9 mouse cellular contexts compared by ENCODE assay signal in genomic region chr4:135823298-135823697, GRCm38 (mm10). TPM values are rescaled to one million over a fixed set of nuclear protein-coding genes. Genes with fewer than 3 reads are reported as not detected.
DNase-seq lines count a peak whose midpoint lies in the region; ATAC-seq and TF ChIP-seq lines count a peak whose summit lies in the region.
"Had no signal": no experiment of that assay in that cellular context is flagged by ENCODE, and none has a peak within 500 bp of the region (broad histone marks: within the 10 kb centered on the region; RNA-seq: fewer than 3 reads in every experiment).

No protein-coding gene starts in this region.

- ATAC-seq in liver, embryonic 14.5 days (ENCODE audit: insufficient read depth) = no peak

- intact Hi-C loops in heart, postnatal 14 days (cut with DNase I) = loop anchor here (2.0 kb wide), 1 partner anchor 54 kb away; no protein-coding TSS in a partner anchor

- no peaks in the 10 kb centered on the region for H3K36me3 ChIP-seq in thymus, adult 2 months (ENCODE audit: control insufficient read depth, insufficient read depth, low read length)
- no peaks in the 10 kb centered on the region for H3K36me3 ChIP-seq in liver, embryonic 14.5 days (replicated peaks; ENCODE audit: control insufficient read depth, insufficient read depth, low read depth)

- no peak for TF ChIP-seq POLR2A in thymus, adult 2 months (IDR thresholded peaks at IDR 0.05; ENCODE audit: control insufficient read depth, extremely low read depth, insufficient read depth, low read length, poor library complexity)

- H3K4me1 ChIP-seq in thymus, adult 2 months (replicated peaks; ENCODE audit: control insufficient read depth, insufficient read depth, low read length) = no peaks in the 10 kb centered on the region
- no peaks in the 10 kb centered on the region for H3K4me1 ChIP-seq in liver, embryonic 14.5 days (replicated peaks; ENCODE audit: control insufficient read depth in 2 of 2, insufficient read depth in 2 of 2, low read length in 1 of 2)

- no peaks in the 10 kb centered on the region for H3K27me3 ChIP-seq in thymus, adult 2 months (ENCODE audit: control insufficient read depth, insufficient read depth, low read length)
- H3K27me3 ChIP-seq in liver, embryonic 14.5 days (ENCODE audit: control insufficient read depth, insufficient read depth, low read length) = no peaks in the 10 kb centered on the region

- H3K9me3 ChIP-seq in liver, embryonic 14.5 days (ENCODE audit: control insufficient read depth, low read length) = no peaks in the 10 kb centered on the region

- H3K27ac ChIP-seq in thymus, adult 2 months (ENCODE audit: control insufficient read depth, insufficient read depth, low read length) = no peak overlapping the region
- H3K27ac ChIP-seq in liver, embryonic 14.5 days = no peak overlapping the region

- TF ChIP-seq CTCF in thymus, adult 2 months (IDR thresholded peaks at IDR 0.05; ENCODE audit: borderline replicate concordance, control insufficient read depth, extremely low read depth, insufficient read depth, low read length, poor library complexity) = no peak
- TF ChIP-seq CTCF in liver, embryonic 14.5 days (IDR thresholded peaks at IDR 0.05; ENCODE audit: low read depth) = peak; percentile 75

- peak; percentile 14 to 57 for DNase-seq in heart, postnatal 14 days
- DNase-seq in heart, adult 9 months (ENCODE audit: low spot score in 2 of 2) = no peak
- peak; percentile 35 for DNase-seq in thymus, adult 2 months
- no peak for DNase-seq in thymus, adult 18-20 months
- peak in 2 of 3 experiments; percentile 26 to 44 for DNase-seq in liver, embryonic 14.5 days (ENCODE audit: low read depth in 3 of 3, low spot score in 3 of 3)
- no peak for DNase-seq in ovary, adult 18-20 months (ENCODE audit: low spot score)
- DNase-seq in frontal cortex, postnatal 36 days (ENCODE audit: low spot score in 2 of 2) = no peak
- no peak for DNase-seq in cerebellum, postnatal 36 days

- H3K4me2 ChIP-seq in liver, embryonic 14.5 days (ENCODE audit: low read depth) = no peak overlapping the region

- no peak for TF ChIP-seq EP300 in liver, embryonic 14.5 days (IDR thresholded peaks at IDR 0.05; ENCODE audit: low read depth)

- H3K4me3 ChIP-seq in thymus, adult 2 months (ENCODE audit: control insufficient read depth, insufficient read depth, low read length) = no peak overlapping the region
- H3K4me3 ChIP-seq in liver, embryonic 14.5 days (ENCODE audit: insufficient read depth in 1 of 2, low read depth in 2 of 2, low read length in 2 of 2) = no peak overlapping the region
- H3K4me3 ChIP-seq: myocyte had no signal

- 91% methylated on average over 2 of the region's 2 CpGs for WGBS in thymus, adult 2 months
- 43% methylated on average over 2 of the region's 2 CpGs for WGBS in liver, embryonic 14.5 days (ENCODE audit: insufficient replicate concordance)

- H3K9ac ChIP-seq in liver, embryonic 14.5 days (replicated peaks) = no peak overlapping the region

RNA-seq across cellular contexts. Expression of gene Srsf10, which starts 32.2 kb away (rescaled TPM):
- 10 to 100 TPM; 48.1 to 59.7 TPM for total RNA-seq in heart, postnatal 14 days (2021)
- polyA plus RNA-seq in thymus, adult 2 months (2012; rRNA removed) = 194 and 220 TPM in 2 replicates
- 33.2 and 49.6 TPM in 2 replicates for polyA plus RNA-seq in liver, embryonic 14.5 days (2012; rRNA removed)
- 108 and 110 TPM in 2 replicates for polyA plus RNA-seq in liver, embryonic 14.5 days (2014; fragmentation: Nextera tagmentation; extraction: Ambion mirVana)

RNA-seq across cellular contexts. Expression of gene Pnrc2, which starts 50.4 kb away (rescaled TPM):
- 10 to 100 TPM; 79.0 to 84.8 TPM for total RNA-seq in heart, postnatal 14 days (2021)
- polyA plus RNA-seq in thymus, adult 2 months (2012; rRNA removed) = 26.7 and 28.6 TPM in 2 replicates
- polyA plus RNA-seq in liver, embryonic 14.5 days (2012; rRNA removed) = 25.4 and 43.4 TPM in 2 replicates
- 80.2 and 81.9 TPM in 2 replicates for polyA plus RNA-seq in liver, embryonic 14.5 days (2014; fragmentation: Nextera tagmentation; extraction: Ambion mirVana)

Comparison
In these comparisons a context has a peak if more than half of its experiments do, and no peak if none do; other contexts are left out.
1. DNase-seq: peak in heart, postnatal 14 days (2 of 2), thymus, adult 2 months (single experiment) and liver, embryonic 14.5 days (2 of 3); none in heart, adult 9 months (0 of 2), thymus, adult 18-20 months (0 of 2), ovary, adult 18-20 months (single experiment), frontal cortex, postnatal 36 days (0 of 2) and cerebellum, postnatal 36 days (0 of 2).